Mouse (Mus musculus) kidney, adult 2 months (tissue): ENCODE results near the gene Zp2. TPM values are rescaled to one million over a fixed set of nuclear protein-coding genes. Genes with fewer than 3 reads are reported as not detected.

Experiments
- DNase-seq: peaks from one replicate; pipeline ENCODE4 v3.0.0; 2021
- H3K27ac ChIP-seq: fragments of 200-500 bp; 2 replicates; pipeline ENCODE4 v1.5.1; 2012; ENCODE audit warnings: low read depth, low read length, control low read depth, inconsistent platforms; ENCODE audit not compliant: insufficient read depth
- H3K27me3 ChIP-seq: fragments of 200-500 bp; replicated peaks from 2 replicates; pipeline ENCODE4 v1.6.1; 2012; ENCODE audit warnings: mild to moderate bottlenecking, moderate library complexity, low read length, inconsistent platforms; ENCODE audit not compliant: control insufficient read depth, insufficient read depth
- H3K36me3 ChIP-seq: fragments of 200-500 bp; 2 replicates; pipeline ENCODE4 v1.6.1; 2012; ENCODE audit warnings: mild to moderate bottlenecking, moderate library complexity, low read length, inconsistent platforms; ENCODE audit not compliant: control insufficient read depth, insufficient read depth
- H3K4me1 ChIP-seq: fragments of 200-500 bp; 2 replicates; pipeline ENCODE4 v1.6.1; 2011; ENCODE audit warnings: low read length; ENCODE audit not compliant: control insufficient read depth, insufficient read depth
- H3K4me3 ChIP-seq: fragments of 200-500 bp; 2 replicates; pipeline ENCODE4 v1.5.1; 2011; ENCODE audit warnings: mild to moderate bottlenecking, low read depth, low read length, control low read depth; ENCODE audit not compliant: insufficient read depth
- CTCF ChIP-seq: fragments of 200-500 bp; conservative IDR thresholded peaks from 2 replicates; pipeline ENCODE4 v1.5.1; 2011; ENCODE audit warnings: low read depth, mild to moderate bottlenecking, control low read depth, low read length, moderate library complexity, mixed read lengths; ENCODE audit not compliant: insufficient read depth, insufficient read length
- POLR2A ChIP-seq: fragments of 200-500 bp; IDR thresholded peaks from one replicate; pipeline ENCODE4 v1.6.1; 2011; ENCODE audit warnings: low read depth, low read length, control low read depth
- WGBS: fragments of 180-500 bp; shearing (Covaris S2); methylation state at CpG from one replicate; pipeline ENCODE4 v1.1.7; 2018; 5-methylcytosine and 5-hydroxymethylcytosine counted together
- polyA plus RNA-seq: library from polyadenylated mRNA; depleted of rRNA; stranded (reverse); fragments of >200 nt; gene quantifications from 2 replicates; pipeline ENCODE4 v1.2.3, GENCODE M21; 2012

Zp2 gene
- polyA plus RNA-seq, 1 experiment = not detected

DNA sequence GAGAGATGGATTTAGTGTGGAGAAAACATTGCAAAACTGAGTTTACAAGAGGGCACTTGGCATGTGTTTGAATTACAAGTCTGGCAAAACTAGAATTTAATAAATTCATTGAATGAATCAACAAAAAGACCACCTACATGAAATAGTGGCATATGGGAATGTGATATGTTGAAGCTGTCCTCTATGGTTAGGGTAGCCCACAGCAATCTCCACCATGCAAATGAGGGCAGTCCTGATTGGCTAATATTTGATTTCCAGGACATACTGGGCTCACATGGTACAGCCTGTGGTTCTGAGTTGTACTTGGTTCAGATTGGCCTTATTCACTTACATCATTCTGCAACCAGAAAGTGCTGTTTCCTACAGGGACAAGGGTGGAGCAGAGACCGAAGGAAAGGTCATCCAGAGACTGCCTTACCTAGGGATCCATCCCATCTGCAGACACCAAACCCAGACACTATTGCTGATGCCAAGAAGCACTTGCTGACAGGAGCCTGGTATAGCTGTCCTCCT is 27.2 kb upstream of the Zp2 start:
- no peak for DNase-seq
- Histone ChIP-seq H3K27ac (no peak overlapping the region), H3K27me3 (no peaks in the 10 kb centered on the region), H3K36me3 (no peaks in the 10 kb centered on the region), H3K4me1 (no peaks in the 10 kb centered on the region; the same call in 1 of the 2 replicates), H3K4me3 (no peak overlapping the region)
- TF ChIP-seq POLR2A (no peak), CTCF (no peak)
- 73% methylated on average over 1 of the region's 1 CpGs for WGBS

DNA sequence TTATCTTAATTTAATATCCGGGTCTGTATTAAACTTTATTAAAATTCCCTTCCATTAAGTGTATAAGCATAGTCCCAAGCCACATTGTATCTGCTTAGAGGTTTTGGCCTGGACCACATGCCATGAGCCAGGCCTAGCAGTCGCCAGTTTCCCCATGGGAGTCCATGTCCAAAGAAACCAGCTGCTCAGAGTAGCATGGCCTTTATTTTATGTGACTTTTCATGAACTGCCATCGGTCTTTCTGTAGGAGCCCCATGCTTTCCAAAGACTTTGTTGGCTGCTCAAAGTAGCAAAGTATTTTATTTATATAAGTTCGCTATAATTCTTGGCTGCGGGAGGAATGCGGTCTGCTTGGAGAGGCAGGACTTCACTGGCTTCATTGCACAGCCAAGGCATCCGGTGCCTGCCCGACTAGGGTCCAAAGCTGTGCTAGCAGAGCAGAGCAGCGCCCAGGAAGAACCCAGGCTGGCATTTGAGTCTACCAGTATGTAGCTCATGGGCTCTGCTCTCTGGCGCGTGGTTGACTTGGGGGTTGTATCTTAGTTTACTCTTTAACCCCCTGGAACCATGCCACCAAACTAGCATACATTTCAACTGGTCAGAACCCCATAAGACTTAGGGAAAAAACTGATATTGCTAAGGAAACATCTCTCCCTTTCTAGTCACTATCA is 18.6 kb upstream of the Zp2 start:
- Histone ChIP-seq H3K4me1 (peaks cover 4% of the 10 kb centered on the region; the same call in 1 of the 2 replicates), H3K27ac (no peak overlapping the region), H3K36me3 (no peaks in the 10 kb centered on the region), H3K4me3 (no peak overlapping the region), H3K27me3 (no peaks in the 10 kb centered on the region)
- TF ChIP-seq POLR2A = no peak
- TF ChIP-seq CTCF = no peak
- peak; percentile 55 for DNase-seq
- WGBS = 64% methylated on average over 11 of the region's 11 CpGs

DNA sequence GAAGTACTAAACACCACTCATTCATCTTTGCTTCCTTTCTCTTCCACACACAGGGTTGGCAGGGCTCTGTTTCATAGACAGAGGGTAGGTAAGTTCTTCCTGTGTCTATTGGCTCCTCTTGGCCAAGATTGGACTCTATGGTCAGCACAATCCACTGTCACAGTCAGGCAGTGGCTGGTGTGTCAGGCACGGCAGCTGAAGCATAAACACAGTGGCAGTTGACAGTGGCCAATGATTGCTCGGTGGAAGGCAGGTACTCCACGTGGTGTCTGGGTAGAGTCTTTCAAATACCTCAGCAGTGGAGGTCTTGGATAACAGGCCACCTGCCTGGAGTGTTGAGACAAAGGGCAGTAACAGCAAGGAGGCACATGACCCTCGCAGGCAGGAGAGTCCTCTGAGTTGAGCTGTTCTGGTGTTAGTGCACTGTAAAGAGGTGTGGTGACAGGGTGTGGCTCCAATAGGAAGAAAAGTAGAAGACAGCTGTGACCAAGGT is 13.1 kb upstream of the Zp2 start:
- Histone ChIP-seq H3K4me1 (no peaks in the 10 kb centered on the region), H3K27ac (no peak overlapping the region), H3K27me3 (no peaks in the 10 kb centered on the region), H3K4me3 (no peak overlapping the region), H3K36me3 (no peaks in the 10 kb centered on the region)
- WGBS = 33% methylated on average over 4 of the region's 4 CpGs
- no peak for DNase-seq
- TF ChIP-seq POLR2A = no peak

DNA sequence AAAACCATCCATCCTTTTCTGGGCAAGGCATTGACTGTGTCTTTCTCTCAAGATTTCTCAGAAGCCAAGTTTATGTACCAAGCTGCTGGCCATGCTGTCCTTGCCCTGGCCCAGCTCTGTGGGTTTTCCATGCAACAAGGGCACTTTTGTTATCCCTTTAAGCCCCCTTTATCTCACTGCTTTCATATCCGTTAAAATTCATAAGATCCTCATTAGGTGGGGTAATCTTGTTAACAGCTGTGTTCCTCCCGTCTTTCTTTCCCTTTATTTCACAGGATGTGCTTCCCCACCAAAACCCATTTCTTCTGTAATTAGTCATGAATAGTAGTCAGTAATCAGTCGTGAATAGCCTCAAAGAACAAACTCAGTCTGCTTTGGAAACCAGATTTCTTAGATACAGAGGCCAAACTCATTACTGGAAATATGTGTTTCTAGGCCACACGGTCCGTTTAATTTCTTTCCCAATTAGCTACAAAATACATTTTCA is 12.5 kb upstream of the Zp2 start:
- no peak overlapping the region for H3K4me3 ChIP-seq
- no peaks in the 10 kb centered on the region for H3K4me1 ChIP-seq
- TF ChIP-seq POLR2A (no peak), CTCF (no peak)
- no peak for DNase-seq
- no peaks in the 10 kb centered on the region for H3K36me3 ChIP-seq
- no peak overlapping the region for H3K27ac ChIP-seq
- no peaks in the 10 kb centered on the region for H3K27me3 ChIP-seq
- 57% methylated on average over 5 of the region's 5 CpGs for WGBS

DNA sequence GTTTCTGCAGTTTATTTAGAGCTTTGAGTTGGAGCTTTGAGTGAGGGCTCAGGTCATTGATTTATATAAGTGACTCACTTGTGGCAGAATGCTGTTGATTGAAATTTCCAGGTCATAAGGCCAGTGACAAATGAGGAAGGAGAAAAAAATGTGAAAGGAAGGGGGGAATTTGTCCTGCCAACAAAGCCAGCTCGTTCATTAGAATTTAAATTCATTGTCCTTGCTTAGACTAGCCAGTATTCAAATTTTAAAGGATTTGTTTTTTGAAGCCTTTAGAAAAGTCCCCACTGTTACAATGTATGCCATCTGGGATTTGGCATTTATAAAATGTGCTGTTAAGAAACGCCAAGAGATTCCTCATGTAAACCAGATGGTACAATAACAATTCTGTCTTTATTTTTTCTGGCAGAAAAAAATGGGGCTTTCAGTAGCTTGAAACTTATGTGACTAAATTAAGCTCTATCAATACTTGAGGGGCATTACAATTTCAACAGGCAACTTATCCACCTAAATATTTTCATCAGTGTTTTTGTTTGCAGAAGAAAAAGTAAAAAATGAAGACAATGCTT is 11.8 kb upstream of the Zp2 start:
- Histone ChIP-seq H3K4me1 (peaks cover 2% of the 10 kb centered on the region; the same call in 1 of the 2 replicates), H3K4me3 (no peak overlapping the region), H3K27ac (no peak overlapping the region), H3K36me3 (no peaks in the 10 kb centered on the region), H3K27me3 (no peaks in the 10 kb centered on the region)
- WGBS = 47% methylated on average over 2 of the region's 2 CpGs
- no peak for DNase-seq
- TF ChIP-seq POLR2A (no peak), CTCF (no peak)

DNA sequence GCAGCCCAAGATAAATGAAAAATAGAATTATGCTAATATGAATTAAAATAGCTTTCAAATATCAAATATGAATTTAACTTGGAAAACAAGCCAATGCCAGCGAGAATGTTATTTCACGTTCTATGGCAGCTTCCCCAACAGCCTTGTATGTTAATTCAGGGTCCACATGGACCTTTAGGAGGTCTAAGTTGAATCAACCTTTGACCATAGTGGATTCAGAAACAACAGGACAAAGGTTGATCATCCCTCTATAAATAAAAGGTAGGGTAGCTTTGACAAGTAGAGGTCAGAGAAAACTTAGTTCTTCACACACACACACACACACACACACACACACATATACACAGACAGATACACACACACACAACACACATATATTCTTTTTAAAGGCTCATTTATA is 5.8 kb upstream of the Zp2 start:
- TF ChIP-seq CTCF (no peak), POLR2A (no peak)
- peak; percentile 37 for DNase-seq
- WGBS = 61% methylated on average over 2 of the region's 2 CpGs
- H3K27me3 ChIP-seq = no peaks in the 10 kb centered on the region
- H3K4me3 ChIP-seq = no peak overlapping the region
- no peak overlapping the region for H3K27ac ChIP-seq
- H3K36me3 ChIP-seq = no peaks in the 10 kb centered on the region
- peaks cover 15% of the 10 kb centered on the region for H3K4me1 ChIP-seq

DNA sequence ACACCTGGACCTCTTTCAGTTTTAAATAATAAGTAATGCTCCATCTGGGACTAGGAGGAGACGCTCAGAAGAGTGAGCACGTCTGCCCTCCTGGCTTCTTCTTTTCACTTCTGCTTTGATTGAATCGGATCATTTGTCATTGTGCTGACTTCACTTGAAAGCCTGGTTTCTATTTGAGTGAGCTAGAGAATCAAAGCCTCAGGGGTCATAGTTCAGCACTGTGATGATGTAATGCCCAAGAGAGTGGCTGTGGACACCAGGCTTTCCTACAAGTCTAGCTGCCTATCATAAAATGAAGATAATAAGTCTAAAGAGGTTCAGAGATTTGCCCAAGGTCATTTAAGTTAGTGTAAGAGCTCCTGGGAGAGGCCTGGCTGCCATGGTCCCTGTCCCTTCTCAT is 5.2 kb upstream of the Zp2 start:
- peak overlapping the region; percentile 66; the same call in 1 of the 2 replicates for H3K27ac ChIP-seq

More for the DNA sequence above, 5.2 kb upstream of the Zp2 start:
- no peak for TF ChIP-seq POLR2A
- no peak for TF ChIP-seq CTCF
- Histone ChIP-seq H3K36me3 (no peaks in the 10 kb centered on the region), H3K4me3 (no peak overlapping the region), H3K4me1 (peaks cover 15% of the 10 kb centered on the region), H3K27me3 (no peaks in the 10 kb centered on the region)
- peak; percentile 75 for DNase-seq
- WGBS = 24% methylated on average over 3 of the region's 3 CpGs
